Mouse (Mus musculus): ENCODE measurements at regions not wholly inside any gene's neighbourhood (a gene's known extent, or its start where the extent isn't known, plus 50 kb on each side); places are given as distances from the start of the nearest gene placed in this dataset.
A peak's percentile ranks its signal among the peaks of the same experiment; 100 is the strongest.

DNA sequence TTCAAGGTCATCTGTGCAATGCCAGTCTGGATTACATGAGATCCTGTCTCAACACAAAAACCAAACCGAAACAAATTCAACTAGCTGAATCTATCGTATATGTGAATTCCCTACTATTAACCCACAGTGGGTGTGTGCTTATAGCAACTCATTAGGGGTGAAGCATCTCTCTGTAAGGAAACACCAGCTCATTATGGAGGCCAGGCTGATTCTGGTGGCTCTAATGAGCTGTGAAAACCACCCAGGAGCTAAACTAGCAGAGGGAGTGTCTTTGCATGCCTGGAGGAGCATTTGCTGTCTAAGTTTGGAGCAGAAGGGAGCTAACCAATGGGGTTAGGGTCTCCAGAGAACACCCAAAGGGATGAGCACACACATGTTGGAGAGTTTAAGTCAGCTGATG lies 54.1 kb upstream of the Adamts2 start:
- no peak for DNase-seq (ENCODE audit: low spot score in 2 of 2)

DNA sequence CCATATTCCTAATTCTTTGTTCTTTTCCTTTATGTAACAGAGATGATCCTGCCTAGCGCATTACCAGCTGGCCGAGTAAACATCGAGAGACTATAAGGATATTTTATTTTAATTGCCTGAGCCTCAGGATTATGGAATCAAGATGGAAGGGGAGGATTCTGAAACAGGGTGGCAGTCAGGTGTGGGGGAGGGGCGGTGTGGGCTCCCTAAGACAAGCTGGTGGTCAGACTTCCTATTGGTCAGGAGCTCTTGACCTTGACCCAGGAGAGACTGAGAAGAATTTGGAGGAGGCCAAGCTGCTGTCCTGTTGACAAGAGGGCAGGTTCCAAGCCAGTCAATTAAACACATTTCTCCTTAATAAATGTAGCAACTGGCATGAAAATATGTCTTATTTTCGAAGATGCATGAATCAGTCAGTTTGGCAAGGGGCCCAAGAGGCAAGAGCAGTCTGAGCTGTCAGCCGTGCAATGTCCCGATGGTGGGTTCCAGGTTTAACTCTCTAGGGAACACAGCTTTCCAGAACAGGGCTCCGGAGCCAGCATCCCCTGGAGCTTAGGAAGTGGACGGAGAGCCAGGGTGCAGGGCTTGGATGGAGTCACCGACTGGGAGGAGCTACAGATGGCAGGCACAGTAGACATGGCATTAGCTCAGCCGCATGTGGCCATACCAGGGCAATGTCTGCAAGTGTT lies 55.3 kb upstream of the Adamts2 start:
- DNase-seq (ENCODE audit: low spot score in 2 of 2) = peak; percentile 72 to 75

DNA sequence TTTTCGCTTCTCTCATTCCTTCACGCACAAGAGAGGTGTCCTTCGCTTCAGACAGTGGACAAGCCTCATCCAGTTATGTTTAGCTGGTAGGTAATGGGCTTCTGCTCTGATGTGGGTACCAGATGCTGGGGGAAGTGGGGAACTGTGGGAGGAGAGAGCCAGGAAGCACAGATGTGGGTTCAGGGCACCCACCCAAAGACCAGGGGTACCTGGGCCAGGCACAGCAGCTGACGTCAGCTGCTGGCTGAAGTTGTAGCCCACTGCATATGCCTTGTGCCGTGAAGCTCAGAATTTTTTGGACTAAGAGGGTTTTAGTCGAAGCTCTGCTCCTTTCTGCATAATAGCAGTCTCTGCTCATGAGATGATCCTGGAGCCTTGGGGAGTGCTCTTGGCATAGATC lies 56.5 kb upstream of the Adamts2 start:
- no peak for DNase-seq (ENCODE audit: low spot score in 2 of 2)

DNA sequence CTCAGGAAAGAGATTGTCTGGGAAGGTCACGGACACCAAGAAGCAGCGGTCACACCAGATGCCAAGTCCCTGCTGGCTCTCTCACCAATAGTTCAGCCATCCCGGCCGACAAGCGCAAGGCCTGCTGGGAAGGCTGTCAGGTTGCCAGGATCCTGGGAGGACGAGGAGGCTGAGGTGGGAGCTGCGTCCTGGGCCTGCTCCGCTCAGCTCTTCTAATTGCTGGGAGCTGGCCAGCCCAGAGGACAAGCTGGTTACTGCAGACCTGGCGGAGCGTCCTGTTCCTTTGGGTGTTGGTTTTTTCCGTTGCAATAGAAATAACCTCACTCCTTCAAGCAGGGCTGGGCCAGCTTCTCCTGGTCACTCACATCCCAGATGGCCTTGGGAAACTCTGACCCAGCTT lies 61.7 kb upstream of the Adamts2 start:
- peak in 1 of 2 experiments; percentile 36 for DNase-seq (ENCODE audit: low spot score in 2 of 2)

DNA sequence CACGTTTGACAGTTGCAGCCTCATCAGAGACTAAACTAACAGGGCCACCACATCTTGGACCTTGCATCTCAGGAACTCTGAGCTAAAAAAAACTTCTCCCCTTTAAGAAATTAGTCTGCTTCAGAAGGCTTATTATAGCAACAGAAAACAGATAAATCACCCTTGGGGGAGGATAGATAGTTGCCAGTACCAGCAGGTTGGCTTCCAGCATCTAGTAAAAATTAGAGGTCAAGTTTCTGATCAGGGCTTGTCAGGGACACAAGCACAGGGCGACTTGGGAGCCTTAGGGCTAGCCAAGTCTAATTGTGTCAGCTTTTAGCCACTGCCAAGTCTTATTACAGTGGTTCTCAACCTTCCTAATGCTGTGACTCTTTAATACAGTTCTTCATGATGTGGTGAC lies 67.6 kb upstream of the Adamts2 start:
- DNase-seq (ENCODE audit: low spot score in 2 of 2) = no peak

DNA sequence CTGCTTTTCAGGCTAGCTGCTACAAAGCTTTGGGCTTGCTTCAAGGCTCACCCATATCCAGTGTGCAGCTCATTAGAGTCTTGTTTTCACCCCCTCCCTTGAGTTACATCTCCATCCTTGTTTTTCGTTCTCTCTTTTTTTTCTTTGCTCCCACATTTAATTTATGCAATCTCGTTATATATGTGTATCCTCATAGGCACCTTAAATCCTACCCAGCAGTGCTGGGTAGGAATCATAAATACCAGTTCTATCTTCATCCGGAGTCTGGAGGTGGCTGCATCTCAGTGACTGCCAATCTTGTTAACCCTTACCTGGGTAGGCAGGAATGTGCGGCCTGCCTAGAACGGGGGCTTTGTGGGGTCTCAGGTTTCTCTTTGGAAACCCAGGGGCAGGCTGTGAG lies 74.0 kb upstream of the Adamts2 start:
- peak; percentile 30 to 43 for DNase-seq (ENCODE audit: low spot score in 2 of 2)

DNA sequence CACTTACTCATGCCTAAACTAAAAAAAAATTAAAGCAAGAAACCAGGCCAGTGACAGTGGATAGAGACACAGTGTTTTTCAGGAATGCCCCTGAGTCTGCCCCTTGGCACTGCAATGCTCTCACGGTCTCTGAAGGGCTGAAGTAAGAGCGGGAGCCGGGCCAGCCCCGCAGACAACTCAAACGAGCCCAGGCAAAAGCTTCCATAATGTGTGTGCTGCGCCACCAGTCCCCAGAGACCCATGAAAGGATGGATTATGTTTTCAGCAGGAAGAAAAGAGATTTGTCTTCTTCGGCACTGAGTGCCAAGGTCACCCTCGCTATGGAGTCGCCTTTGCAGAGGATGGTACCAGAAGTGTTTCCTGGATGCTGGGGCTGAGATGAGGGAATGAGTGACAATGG lies 81.7 kb upstream of the Adamts2 start:
- DNase-seq (ENCODE audit: low spot score in 2 of 2) = no peak

DNA sequence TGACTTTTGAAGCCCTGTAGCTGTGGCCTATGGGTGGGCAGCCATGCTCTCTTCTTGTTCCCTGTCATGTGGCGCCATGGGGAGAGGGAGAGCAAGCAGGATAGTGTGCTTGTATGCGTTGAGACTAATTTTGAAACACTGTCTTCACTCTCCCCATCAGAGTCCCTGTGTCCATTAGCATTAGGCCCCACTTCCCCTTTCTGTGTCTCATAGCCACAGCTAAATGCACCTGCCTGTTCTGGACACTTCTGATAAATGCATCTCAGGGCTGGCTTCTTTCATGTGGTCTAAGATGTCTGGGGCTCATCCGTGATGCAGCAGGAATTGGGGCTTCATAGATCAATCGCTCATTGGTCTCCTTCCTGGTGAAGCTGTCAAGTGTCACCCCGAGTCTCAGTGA lies 77.0 kb upstream of the Rufy1 start:
- DNase-seq (ENCODE audit: low spot score in 2 of 2) = no peak

DNA sequence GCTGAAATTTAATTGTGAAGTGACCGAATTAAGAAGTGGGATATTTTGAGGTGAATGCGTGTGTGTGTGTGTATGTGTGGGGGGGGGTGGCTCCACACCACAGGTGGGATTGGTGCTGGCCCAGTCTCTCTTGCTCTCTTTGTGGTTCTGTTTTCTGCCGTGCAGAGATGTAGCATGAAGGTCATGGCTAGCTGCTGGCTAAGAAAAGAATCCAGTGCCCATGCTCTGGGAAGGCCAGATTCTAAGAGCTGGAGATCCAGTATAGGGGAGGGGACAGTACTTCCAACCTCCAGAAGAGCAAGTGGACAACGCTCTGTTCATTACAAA lies 76.5 kb upstream of the Rufy1 start:
- no peak for DNase-seq (ENCODE audit: low spot score in 2 of 2)

DNA sequence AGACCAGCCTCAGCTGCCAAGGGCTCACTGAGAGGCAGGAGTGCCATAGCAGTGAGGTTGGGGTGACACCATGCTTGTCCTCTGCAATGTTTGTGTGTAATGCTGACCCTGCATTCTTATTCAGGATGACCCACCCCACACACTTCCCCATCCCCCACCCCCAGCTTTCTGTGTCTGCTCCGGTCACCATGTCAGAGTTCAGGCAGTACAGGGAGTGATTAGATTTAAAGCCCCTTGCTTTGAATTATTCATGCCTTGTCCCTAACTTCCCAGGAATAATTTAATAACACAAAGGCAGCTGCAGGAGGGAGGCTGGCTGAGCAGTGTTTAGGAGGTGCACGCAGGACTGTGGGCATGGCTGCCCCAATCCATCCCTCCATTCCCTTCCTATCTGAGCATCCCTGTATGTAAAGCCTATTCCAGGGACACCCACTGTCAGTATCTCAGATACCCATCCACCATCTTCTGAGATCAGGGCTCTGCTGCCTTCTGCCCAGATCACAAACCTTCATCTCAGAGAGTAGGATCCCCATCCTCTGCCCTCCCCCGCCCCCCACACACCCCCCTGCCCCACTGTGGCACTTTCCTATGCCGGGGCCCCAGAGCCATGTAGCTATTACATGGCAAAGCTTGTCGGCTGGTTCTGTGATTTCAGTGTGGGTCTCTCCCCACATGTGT lies 76.0 kb upstream of the Rufy1 start:
- DNase-seq (ENCODE audit: low spot score in 2 of 2) = no peak

DNA sequence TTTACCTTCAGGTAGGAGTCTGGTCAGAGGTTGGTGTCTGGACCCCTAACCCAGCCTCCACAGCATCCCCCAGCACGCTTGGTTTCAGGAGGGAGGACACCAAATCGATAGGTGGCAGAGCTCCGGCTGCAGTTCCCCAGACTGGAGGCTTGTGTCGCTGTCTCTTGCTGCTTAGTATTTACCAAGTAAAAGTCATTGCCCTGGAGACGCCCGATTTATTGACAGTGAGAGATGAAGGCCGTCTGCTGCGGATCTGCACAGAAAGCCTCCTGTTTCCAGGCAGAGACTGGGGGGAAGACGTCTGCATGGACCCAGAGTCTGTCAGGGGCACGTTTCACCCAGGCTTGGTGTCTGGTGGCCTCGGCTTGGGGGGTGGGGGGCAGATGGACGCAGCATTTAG lies 70.4 kb upstream of the Rufy1 start:
- no peak for DNase-seq (ENCODE audit: low spot score in 2 of 2)

DNA sequence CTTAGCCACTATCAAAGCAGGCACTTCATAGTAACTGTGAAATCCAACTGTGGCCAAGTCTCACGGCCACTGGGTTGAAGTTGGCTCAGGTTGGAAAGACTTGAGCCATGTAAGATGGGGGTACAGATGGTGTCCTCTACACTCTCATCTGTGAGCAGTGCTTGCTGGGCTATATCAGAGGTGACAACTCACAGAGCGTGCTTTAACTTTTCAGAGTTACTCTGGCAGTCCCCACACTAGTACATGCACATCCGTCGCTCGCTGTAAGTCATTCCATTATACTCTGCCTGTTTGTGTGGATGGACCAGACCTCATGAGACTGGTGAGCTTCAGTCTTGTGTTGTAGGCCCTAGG lies 62.2 kb upstream of the Rufy1 start:
- no peak for DNase-seq (ENCODE audit: low spot score in 2 of 2)

DNA sequence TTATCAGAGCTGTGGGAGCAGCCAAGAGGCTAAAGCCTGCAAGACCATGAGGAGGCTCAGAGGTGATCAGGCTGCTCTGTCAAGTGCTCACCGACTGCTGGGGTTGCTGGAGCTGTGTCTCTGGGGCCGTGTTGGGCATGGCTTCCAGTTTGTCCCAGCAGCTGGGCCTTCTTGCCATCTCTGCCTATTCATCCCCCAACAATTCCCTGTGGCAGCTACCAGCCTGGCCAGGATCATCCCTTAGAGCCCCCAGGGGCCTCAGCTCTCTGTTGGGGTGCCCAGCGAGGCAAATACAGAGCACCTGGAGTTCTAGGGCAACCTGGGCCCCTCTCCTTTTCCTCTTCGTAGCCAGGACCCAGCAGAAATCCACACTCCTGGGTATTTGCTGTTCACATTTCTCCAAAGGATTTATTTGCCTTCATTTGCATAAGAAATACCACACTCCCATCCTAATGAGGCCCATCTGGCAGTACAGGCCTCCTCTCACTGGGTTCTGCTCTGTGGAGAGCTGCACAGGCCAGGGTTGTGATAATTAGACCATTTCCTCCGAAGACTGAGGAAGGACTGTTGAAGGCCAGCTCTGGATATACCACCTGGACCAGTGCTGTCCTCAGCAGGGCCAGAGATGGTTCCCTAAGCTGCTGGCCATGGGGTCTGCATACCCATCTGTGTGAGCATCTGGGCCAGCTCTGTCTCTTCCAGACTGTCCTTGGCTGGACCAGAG lies 61.6 kb upstream of the Rufy1 start:
- no peak for DNase-seq (ENCODE audit: low spot score in 2 of 2)

DNA sequence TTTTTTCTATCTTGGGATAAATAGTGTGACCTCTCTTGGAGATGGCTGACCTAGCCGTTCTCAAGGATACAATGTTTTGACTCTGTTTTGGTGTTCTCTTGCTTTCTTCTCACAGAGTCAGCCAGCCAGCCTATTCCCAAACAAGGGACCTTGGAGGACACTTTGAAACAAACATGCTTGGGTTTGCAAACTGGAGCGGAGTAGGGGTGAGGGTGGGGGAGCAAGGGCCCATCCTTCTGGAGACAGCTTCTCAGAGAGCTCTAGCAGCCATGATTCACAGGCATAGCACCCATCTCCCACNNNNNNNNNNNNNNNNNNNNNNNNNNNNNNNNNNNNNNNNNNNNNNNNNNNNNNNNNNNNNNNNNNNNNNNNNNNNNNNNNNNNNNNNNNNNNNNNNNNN lies 52.9 kb upstream of the Rufy1 start:
- DNase-seq (ENCODE audit: low spot score in 2 of 2) = no peak

DNA sequence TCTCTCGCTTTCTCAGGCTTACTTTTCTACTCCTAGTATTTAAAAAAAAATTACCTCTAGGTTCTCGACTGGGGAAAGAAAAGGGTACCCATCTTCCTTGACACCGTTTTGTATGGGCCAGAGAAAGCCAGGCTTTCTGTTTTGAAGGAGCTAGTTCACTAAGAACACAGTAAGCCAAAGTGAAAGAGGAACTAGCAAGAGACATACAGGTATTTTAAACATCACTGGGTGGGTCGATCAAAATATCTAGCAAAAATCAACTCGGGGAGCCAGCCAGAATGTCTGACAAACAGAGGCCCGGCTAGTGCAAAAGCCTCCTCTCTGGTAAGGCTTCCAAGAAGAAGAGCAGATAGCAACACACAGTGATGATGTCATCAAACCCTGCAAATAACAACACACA lies 52.2 kb upstream of the Rufy1 start:
- DNase-seq (ENCODE audit: low spot score in 2 of 2) = no peak

DNA sequence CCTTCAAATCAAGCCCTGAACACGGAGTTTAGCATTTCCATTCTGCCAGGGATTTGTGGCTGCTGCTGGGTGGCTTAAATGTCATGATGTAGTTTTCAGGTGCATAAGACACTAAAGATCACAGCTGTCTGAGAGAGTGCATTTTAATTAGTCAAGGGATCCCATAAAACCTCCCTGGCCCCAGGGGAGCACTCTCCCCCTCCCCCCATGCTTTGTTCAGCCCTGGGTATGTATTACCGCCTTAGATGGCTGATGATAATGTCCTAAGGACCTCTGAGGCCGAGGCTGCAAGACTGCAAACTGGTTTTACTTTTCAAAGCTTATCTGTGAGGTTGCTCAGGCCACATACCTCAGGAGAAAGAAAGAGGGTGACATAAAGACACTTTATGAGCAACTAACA lies 51.7 kb upstream of the Rufy1 start:
- DNase-seq (ENCODE audit: low spot score in 2 of 2) = no peak

Data from right cerebral cortex, postnatal 10 days (tissue).